In genomic region chr10:36800925-36801482, GRCm38 (mm10) we compare ENCODE assay signal across 27 mouse cellular contexts.
A peak's percentile ranks its signal among the peaks of the same experiment; 100 is the strongest.
DNase-seq lines count a peak whose midpoint lies in the region; ATAC-seq and TF ChIP-seq lines count a peak whose summit lies in the region.
"Had no signal": no experiment of that assay in that cellular context is flagged by ENCODE, and none has a peak within 500 bp of the region (broad histone marks: within the 10 kb centered on the region; RNA-seq: fewer than 3 reads in every experiment).

No protein-coding gene starts in this region.

- WGBS in embryonic facial prominence, embryonic 11.5 days: 15% methylated on average over 2 of the region's 2 CpGs
- WGBS in embryonic facial prominence, embryonic 10.5 days: 20% methylated on average over 2 of the region's 2 CpGs
- WGBS in lung, embryonic 14.5 days: 18% methylated on average over 2 of the region's 2 CpGs
- 10% methylated on average over 2 of the region's 2 CpGs for WGBS in embryonic facial prominence, embryonic 12.5 days
- WGBS in hindbrain, embryonic 16.5 days: 20% methylated on average over 2 of the region's 2 CpGs

- H3K4me1 ChIP-seq in embryonic facial prominence, embryonic 11.5 days (ENCODE audit: control insufficient read depth, insufficient read depth, low read length): no peaks in the 10 kb centered on the region
- H3K4me1 ChIP-seq in embryonic facial prominence, embryonic 10.5 days: peaks cover 18% of the 10 kb centered on the region
- H3K4me1 ChIP-seq in lung, embryonic 14.5 days (ENCODE audit: insufficient read depth): no peaks in the 10 kb centered on the region
- H3K4me1 ChIP-seq in embryonic facial prominence, embryonic 12.5 days: peaks cover 9% of the 10 kb centered on the region; the same call in 1 of the 2 replicates
- H3K4me1 ChIP-seq in hindbrain, embryonic 16.5 days (ENCODE audit: control insufficient read depth, insufficient read depth, low read depth, low read length): 0 out of 2 replicates have a peak, but pooled peaks cover 3% of the 10 kb centered on the region
- H3K4me1 ChIP-seq: embryonic facial prominence, embryonic 15.5 days; heart, embryonic 12.5 days; limb, embryonic 10.5 days; liver, embryonic 15.5 days; neural tube, embryonic 12.5 days had no signal

- peak; percentile 32 for DNase-seq in embryonic facial prominence, embryonic 11.5 days (ENCODE audit: low spot score)
- DNase-seq in embryonic facial prominence, embryonic 10.5 days (ENCODE audit: low spot score): no peak
- DNase-seq in lung, embryonic 14.5 days: peak; percentile 30
- no peak for DNase-seq in lung, postnatal 36 days
- no peak for DNase-seq in left cerebral cortex, postnatal 36 days (ENCODE audit: low spot score in 2 of 2)
- no peak for DNase-seq in layer of hippocampus, adult 9-10 months (ENCODE audit: low spot score)
- DNase-seq: adrenal gland, postnatal 14 days; cerebellum, adult 8-10 months; cerebellum, postnatal 36 days; forebrain, postnatal 0 days; gastrocnemius, postnatal 14 days; heart, adult 11 months; heart, postnatal 10 days; kidney, postnatal 36 days; layer of hippocampus, adult 9-11 months; liver; thymus, postnatal 14 days had no signal

- no peak overlapping the region for H3K9ac ChIP-seq in embryonic facial prominence, embryonic 11.5 days (replicated peaks; ENCODE audit: low read length)
- no peak overlapping the region for H3K9ac ChIP-seq in lung, embryonic 14.5 days
- H3K9ac ChIP-seq in embryonic facial prominence, embryonic 12.5 days: no peak overlapping the region
- H3K9ac ChIP-seq in hindbrain, embryonic 16.5 days (ENCODE audit: low read depth, low read length): no peak overlapping the region
- H3K9ac ChIP-seq: embryonic facial prominence, embryonic 15.5 days; forebrain, postnatal 0 days; heart, embryonic 12.5 days; liver, embryonic 15.5 days; neural tube, embryonic 12.5 days had no signal

- intact Hi-C loops in left cerebral cortex, postnatal 36 days (cut with DNase I): no loop called here

- no peak overlapping the region for H3K4me3 ChIP-seq in embryonic facial prominence, embryonic 11.5 days (ENCODE audit: low read depth, low read length)
- no peak overlapping the region for H3K4me3 ChIP-seq in embryonic facial prominence, embryonic 10.5 days
- H3K4me3 ChIP-seq in lung, embryonic 14.5 days (ENCODE audit: low read depth, low read length): no peak overlapping the region
- H3K4me3 ChIP-seq in embryonic facial prominence, embryonic 12.5 days: no peak overlapping the region
- H3K4me3 ChIP-seq in hindbrain, embryonic 16.5 days (ENCODE audit: low read length): no peak overlapping the region
- H3K4me3 ChIP-seq: embryonic facial prominence, embryonic 15.5 days; heart, embryonic 12.5 days; limb, embryonic 10.5 days; liver, embryonic 15.5 days; neural tube, embryonic 12.5 days had no signal

- H3K27ac ChIP-seq in embryonic facial prominence, embryonic 11.5 days (replicated peaks; ENCODE audit: low read depth, low read length): no peak overlapping the region
- H3K27ac ChIP-seq in embryonic facial prominence, embryonic 10.5 days (replicated peaks): no peak overlapping the region
- H3K27ac ChIP-seq in lung, embryonic 14.5 days (ENCODE audit: low read depth): no peak overlapping the region
- H3K27ac ChIP-seq in embryonic facial prominence, embryonic 12.5 days: no peak overlapping the region
- no peak overlapping the region for H3K27ac ChIP-seq in hindbrain, embryonic 16.5 days (ENCODE audit: low read depth, low read length)
- H3K27ac ChIP-seq: embryonic facial prominence, embryonic 15.5 days; limb, embryonic 10.5 days; liver, embryonic 15.5 days; neural tube, embryonic 12.5 days had no signal

- 0 out of 2 replicates have a peak, but pooled peaks have one; percentile 62 for ATAC-seq in embryonic facial prominence, embryonic 11.5 days (replicated peaks; ENCODE audit: insufficient number of reproducible peaks, low FRiP score, low TSS enrichment, low read depth)
- ATAC-seq in lung, embryonic 14.5 days (ENCODE audit: insufficient read depth): no peak
- ATAC-seq in embryonic facial prominence, embryonic 12.5 days (ENCODE audit: insufficient number of reproducible peaks, insufficient read depth, low FRiP score, low TSS enrichment): peak; percentile 71; the same call in 1 of the 2 replicates
- peak; percentile 56; the same call in 1 of the 2 replicates for ATAC-seq in hindbrain, embryonic 16.5 days
- ATAC-seq: forebrain, postnatal 0 days; intestine, postnatal 0 days; lung, postnatal 0 days had no signal

- TF ChIP-seq CTCF in lung, embryonic 14.5 days (IDR thresholded peaks at IDR 0.05; ENCODE audit: low read depth): no peak

- no peaks in the 10 kb centered on the region for H3K9me3 ChIP-seq in embryonic facial prominence, embryonic 11.5 days (replicated peaks; ENCODE audit: control insufficient read depth, low read length)
- H3K9me3 ChIP-seq in embryonic facial prominence, embryonic 10.5 days: no peaks in the 10 kb centered on the region
- no peaks in the 10 kb centered on the region for H3K9me3 ChIP-seq in lung, embryonic 14.5 days (ENCODE audit: low read depth, low read length)
- no peaks in the 10 kb centered on the region for H3K9me3 ChIP-seq in embryonic facial prominence, embryonic 12.5 days
- no peaks in the 10 kb centered on the region for H3K9me3 ChIP-seq in hindbrain, embryonic 16.5 days (ENCODE audit: control insufficient read depth, low read length)
- H3K9me3 ChIP-seq: embryonic facial prominence, embryonic 15.5 days; heart, embryonic 12.5 days; limb, embryonic 10.5 days; liver, embryonic 15.5 days; neural tube, embryonic 12.5 days had no signal

- H3K36me3 ChIP-seq in embryonic facial prominence, embryonic 11.5 days (replicated peaks; ENCODE audit: control insufficient read depth, insufficient read depth, low read depth, low read length): no peaks in the 10 kb centered on the region
- H3K36me3 ChIP-seq in embryonic facial prominence, embryonic 10.5 days (replicated peaks): no peaks in the 10 kb centered on the region
- H3K36me3 ChIP-seq in lung, embryonic 14.5 days (ENCODE audit: insufficient read depth): no peaks in the 10 kb centered on the region
- H3K36me3 ChIP-seq in embryonic facial prominence, embryonic 12.5 days: no peaks in the 10 kb centered on the region
- H3K36me3 ChIP-seq in hindbrain, embryonic 16.5 days (ENCODE audit: control insufficient read depth, insufficient read depth, low read length): no peaks in the 10 kb centered on the region
- H3K36me3 ChIP-seq: embryonic facial prominence, embryonic 15.5 days; heart, embryonic 12.5 days; limb, embryonic 10.5 days; liver, embryonic 15.5 days; neural tube, embryonic 12.5 days had no signal

- H3K4me2 ChIP-seq in embryonic facial prominence, embryonic 11.5 days (ENCODE audit: low read depth, low read length): no peak overlapping the region
- no peak overlapping the region for H3K4me2 ChIP-seq in lung, embryonic 14.5 days
- no peak overlapping the region for H3K4me2 ChIP-seq in embryonic facial prominence, embryonic 12.5 days (replicated peaks)
- no peak overlapping the region for H3K4me2 ChIP-seq in hindbrain, embryonic 16.5 days (ENCODE audit: low read length)
- H3K4me2 ChIP-seq: embryonic facial prominence, embryonic 15.5 days; heart, embryonic 12.5 days; liver, embryonic 15.5 days; midbrain, embryonic 11.5 days; neural tube, embryonic 12.5 days had no signal

- no peaks in the 10 kb centered on the region for H3K27me3 ChIP-seq in embryonic facial prominence, embryonic 11.5 days (ENCODE audit: control insufficient read depth, insufficient read depth, low read length)
- no peaks in the 10 kb centered on the region for H3K27me3 ChIP-seq in embryonic facial prominence, embryonic 10.5 days (replicated peaks; ENCODE audit: low read depth, poor library complexity, severe bottlenecking)
- H3K27me3 ChIP-seq in lung, embryonic 14.5 days (ENCODE audit: insufficient read depth, low read length): no peaks in the 10 kb centered on the region
- H3K27me3 ChIP-seq in embryonic facial prominence, embryonic 12.5 days: no peaks in the 10 kb centered on the region
- H3K27me3 ChIP-seq in hindbrain, embryonic 16.5 days (replicated peaks; ENCODE audit: control insufficient read depth, insufficient read depth, low read length): no peaks in the 10 kb centered on the region
- H3K27me3 ChIP-seq: embryonic facial prominence, embryonic 15.5 days; heart, embryonic 12.5 days; liver, embryonic 15.5 days; neural tube, embryonic 12.5 days had no signal

Comparison
In these comparisons a context has a peak if more than half of its experiments do, and no peak if none do; other contexts are left out.
1. DNase-seq: peak in embryonic facial prominence, embryonic 11.5 days (single experiment) and lung, embryonic 14.5 days (single experiment); none in embryonic facial prominence, embryonic 10.5 days (single experiment), lung, postnatal 36 days (single experiment), left cerebral cortex, postnatal 36 days (0 of 2) and layer of hippocampus, adult 9-10 months (single experiment).